Mouse (Mus musculus) liver, embryonic 12.5 days (tissue): ENCODE results near the gene Lpcat3. TPM values are rescaled to one million over a fixed set of nuclear protein-coding genes. Genes with fewer than 3 reads are reported as not detected.

Source experiments
- ATAC-seq: fragments of 200-750 bp; cut with Nextera tagmentation; 2 replicates; pipeline ENCODE4 v1.8.0; 2017; ENCODE audit warnings: moderate number of reproducible peaks, mild to moderate bottlenecking, moderate library complexity
- H3K27ac ChIP-seq: fragments of 300-500 bp; sonication (generic); 2 replicates; pipeline ENCODE4 v1.5.1; 2016; ENCODE audit warnings: mild to moderate bottlenecking
- H3K27me3 ChIP-seq: fragments of 300-500 bp; sonication (generic); replicated peaks from 2 replicates; pipeline ENCODE4 v1.6.1; 2016; ENCODE audit warnings: mild to moderate bottlenecking, moderate library complexity
- H3K36me3 ChIP-seq: fragments of 300-500 bp; sonication (generic); 2 replicates; pipeline ENCODE4 v1.6.1; 2016; ENCODE audit warnings: mild to moderate bottlenecking, moderate library complexity
- H3K4me1 ChIP-seq: fragments of 300-500 bp; sonication (generic); 2 replicates; pipeline ENCODE4 v1.6.1; 2016
- H3K4me2 ChIP-seq: fragments of 300-500 bp; sonication (generic); 2 replicates; pipeline ENCODE4 v1.6.1; 2016; ENCODE audit warnings: mild to moderate bottlenecking, moderate library complexity
- H3K4me3 ChIP-seq: fragments of 300-500 bp; sonication (generic); 2 replicates; pipeline ENCODE4 v1.5.1; 2016; ENCODE audit warnings: mild to moderate bottlenecking, moderate library complexity
- H3K9ac ChIP-seq: fragments of 300-500 bp; sonication (generic); 2 replicates; pipeline ENCODE4 v1.6.1; 2016; ENCODE audit warnings: mild to moderate bottlenecking, moderate library complexity
- H3K9me3 ChIP-seq: fragments of 300-500 bp; sonication (generic); replicated peaks from 2 replicates; pipeline ENCODE4 v1.6.1; 2016; ENCODE audit warnings: mild to moderate bottlenecking, moderate library complexity
- WGBS: fragments of 180-500 bp; shearing (Covaris S2); methylation state at CpG from one replicate; pipeline ENCODE4 v1.1.7; 2016; ENCODE audit not compliant: insufficient replicate concordance; 5-methylcytosine and 5-hydroxymethylcytosine counted together
- polyA plus RNA-seq: library from polyadenylated mRNA; unstranded; fragments of >200 nt; fragmentation: Nextera tagmentation; extraction: Ambion mirVana; gene quantifications from 2 replicates; pipeline ENCODE4 v1.2.1, GENCODE M21; 2016

The Lpcat3 gene
- polyA plus RNA-seq, 1 experiment from 2014 or later, result 67.1 TPM

DNA sequence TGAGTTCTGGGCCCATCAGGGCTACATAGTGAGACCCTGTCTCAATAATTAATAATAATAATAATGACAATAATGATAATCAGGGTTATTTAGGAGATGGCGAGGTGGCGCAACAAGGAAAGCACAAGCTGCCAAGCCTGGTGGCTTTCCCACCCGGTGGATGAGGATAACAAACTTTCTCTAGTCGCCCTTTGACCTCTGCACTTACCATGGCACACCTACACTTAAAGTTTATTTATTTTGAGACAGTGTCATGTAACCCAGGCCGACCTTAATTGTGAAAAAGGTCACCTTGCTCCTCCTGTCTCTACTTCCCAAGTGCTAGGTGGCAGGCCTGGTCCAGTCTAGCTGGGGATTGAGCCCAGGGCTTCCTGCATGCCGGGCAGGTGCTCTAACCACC lies 35.9 kb downstream of the Lpcat3 start:
- Histone ChIP-seq H3K36me3 (peaks cover 78% of the 10 kb centered on the region), H3K9me3 (no peaks in the 10 kb centered on the region), H3K27ac (no peak overlapping the region), H3K4me3 (no peak overlapping the region), H3K4me1 (peaks cover 19% of the 10 kb centered on the region), H3K4me2 (no peak overlapping the region), H3K27me3 (no peaks in the 10 kb centered on the region), H3K9ac (no peak overlapping the region)
- ATAC-seq, result no peak
- 85% methylated on average over 6 of the region's 6 CpGs for WGBS

DNA sequence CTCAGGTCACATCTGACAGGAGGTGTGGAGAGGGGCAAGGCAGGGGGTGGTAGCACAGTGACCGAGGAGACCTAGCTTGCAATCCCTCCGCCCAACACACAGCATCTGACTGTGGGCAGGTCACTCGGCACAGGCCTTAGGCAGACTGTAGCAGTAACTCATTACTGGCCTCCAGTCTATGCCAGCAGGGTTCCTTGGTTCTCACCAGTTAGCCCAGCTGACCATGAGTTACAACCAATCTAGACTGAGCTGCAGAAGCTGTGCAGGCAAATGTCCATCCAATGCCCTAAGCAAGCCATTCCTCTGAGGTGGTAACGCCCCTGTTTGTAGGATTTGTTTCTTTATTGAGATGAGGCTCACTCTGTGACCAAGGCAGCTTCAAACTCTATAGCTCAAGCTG lies 36.5 kb downstream of the Lpcat3 start:
- Histone ChIP-seq H3K27ac (no peak overlapping the region; the same call in 1 of the 2 replicates), H3K36me3 (peaks cover 83% of the 10 kb centered on the region), H3K4me2 (no peak overlapping the region), H3K27me3 (no peaks in the 10 kb centered on the region), H3K9me3 (no peaks in the 10 kb centered on the region), H3K4me3 (no peak overlapping the region), H3K9ac (no peak overlapping the region), H3K4me1 (peaks cover 13% of the 10 kb centered on the region)
- 76% methylated on average over 4 of the region's 4 CpGs for WGBS
- no peak for ATAC-seq

DNA sequence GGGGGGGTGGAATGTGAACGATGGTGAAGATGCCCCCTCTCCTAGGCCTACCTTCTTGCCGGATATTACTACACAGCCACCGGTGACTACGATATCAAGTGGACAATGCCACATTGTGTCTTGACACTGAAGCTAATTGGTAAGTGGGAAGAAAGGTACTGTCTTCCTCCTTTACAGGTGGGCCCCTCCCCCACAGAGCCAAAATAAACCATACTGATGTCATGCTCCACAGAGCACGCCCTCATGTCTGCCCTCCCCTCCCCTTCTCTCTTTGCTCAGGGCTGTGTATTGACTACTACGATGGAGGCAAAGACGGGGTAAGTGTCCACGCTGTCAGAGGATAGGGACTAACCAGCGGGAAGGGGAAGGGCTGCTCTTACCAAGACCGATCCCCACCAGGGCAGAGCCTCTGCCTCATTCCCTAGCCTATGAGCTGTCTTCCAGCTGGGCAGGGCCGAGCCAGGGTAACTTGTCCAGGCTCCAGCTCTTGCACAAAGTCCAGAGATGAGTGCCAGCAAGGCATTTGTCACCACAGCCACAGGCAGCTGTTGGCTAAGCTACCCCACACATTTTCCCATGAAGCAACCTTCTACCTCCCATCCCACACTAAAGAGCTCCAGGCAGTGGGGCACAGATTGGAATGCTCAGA lies 37.3 kb downstream of the Lpcat3 start:
- Histone ChIP-seq H3K27ac (no peak overlapping the region; the same call in 1 of the 2 replicates), H3K9ac (no peak overlapping the region)
- 0 out of 2 replicates have a peak, but pooled peaks have one; percentile 5 for ATAC-seq

DNA sequence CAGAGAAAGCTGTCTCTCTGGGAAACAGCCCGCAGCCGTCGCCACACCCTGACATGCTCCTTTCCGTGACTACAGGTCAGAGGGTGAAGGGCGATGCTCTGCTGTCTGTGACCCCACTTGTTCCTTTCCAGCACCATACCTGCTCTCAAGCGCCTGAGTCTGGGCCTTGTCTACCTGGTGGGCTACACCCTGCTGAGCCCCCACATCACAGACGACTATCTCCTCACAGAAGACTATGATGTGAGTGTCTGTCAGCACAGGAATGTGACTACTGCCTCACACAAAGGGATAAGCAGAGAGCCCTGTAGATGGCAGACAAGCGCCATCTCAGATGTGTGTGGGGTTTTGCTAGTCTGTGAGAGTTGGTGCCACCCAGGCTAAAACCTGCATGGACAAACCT lies 38.5 kb downstream of the Lpcat3 start:
- Histone ChIP-seq H3K4me3 (no peak overlapping the region), H3K27ac (no peak overlapping the region), H3K36me3 (peaks cover 88% of the 10 kb centered on the region), H3K27me3 (no peaks in the 10 kb centered on the region), H3K9ac (no peak overlapping the region), H3K4me1 (peaks cover 8% of the 10 kb centered on the region), H3K4me2 (no peak overlapping the region), H3K9me3 (no peaks in the 10 kb centered on the region)
- ATAC-seq, result no peak
- 79% methylated on average over 8 of the region's 8 CpGs for whole genome bisulfite sequencing

More for the DNA sequence above, 37.3 kb downstream of the Lpcat3 start:
- no peaks in the 10 kb centered on the region for H3K27me3 ChIP-seq
- peaks cover 85% of the 10 kb centered on the region for H3K36me3 ChIP-seq
- peaks cover 8% of the 10 kb centered on the region for H3K4me1 ChIP-seq
- no peak overlapping the region for H3K4me3 ChIP-seq
- no peaks in the 10 kb centered on the region for H3K9me3 ChIP-seq
- WGBS, result 73% methylated on average over 11 of the region's 11 CpGs
- H3K4me2 ChIP-seq, result no peak overlapping the region

DNA sequence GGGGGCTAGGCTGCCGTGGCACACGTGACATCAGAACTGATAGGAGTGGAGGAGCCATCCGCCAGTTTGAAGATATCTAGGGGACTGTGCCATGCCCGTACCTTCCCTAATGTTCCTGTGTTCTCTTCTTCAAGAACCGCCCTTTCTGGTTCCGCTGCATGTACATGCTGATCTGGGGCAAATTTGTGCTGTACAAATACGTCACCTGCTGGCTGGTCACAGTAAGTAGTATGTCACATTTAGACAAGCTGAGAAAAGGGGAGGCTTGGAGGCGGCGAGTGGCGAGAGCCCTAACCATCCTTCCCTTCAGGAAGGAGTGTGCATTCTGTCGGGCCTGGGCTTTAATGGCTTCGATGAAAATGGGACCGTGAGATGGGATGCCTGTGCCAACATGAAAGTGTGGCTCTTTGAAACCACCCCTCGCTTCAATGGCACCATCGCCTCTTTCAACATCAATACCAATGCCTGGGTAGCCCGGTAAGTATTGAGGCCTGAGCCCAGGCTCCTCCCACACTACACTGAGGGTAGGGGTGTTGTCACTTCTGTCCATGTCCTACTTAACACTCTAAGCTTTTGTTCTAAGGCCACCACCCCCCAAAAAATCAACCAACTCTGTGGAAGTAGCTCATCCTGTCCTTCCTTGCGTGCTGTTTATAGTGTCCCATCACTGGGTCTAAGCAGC lies 39.4 kb downstream of the Lpcat3 start:
- no peak; the same call in 1 of the 2 replicates for ATAC-seq
- Histone ChIP-seq H3K4me3 (no peak overlapping the region), H3K27me3 (no peaks in the 10 kb centered on the region), H3K9ac (no peak overlapping the region), H3K4me2 (no peak overlapping the region), H3K4me1 (peaks cover 9% of the 10 kb centered on the region), H3K9me3 (no peaks in the 10 kb centered on the region), H3K36me3 (peaks cover 97% of the 10 kb centered on the region), H3K27ac (no peak overlapping the region)
- WGBS, result 84% methylated on average over 17 of the region's 17 CpGs

DNA sequence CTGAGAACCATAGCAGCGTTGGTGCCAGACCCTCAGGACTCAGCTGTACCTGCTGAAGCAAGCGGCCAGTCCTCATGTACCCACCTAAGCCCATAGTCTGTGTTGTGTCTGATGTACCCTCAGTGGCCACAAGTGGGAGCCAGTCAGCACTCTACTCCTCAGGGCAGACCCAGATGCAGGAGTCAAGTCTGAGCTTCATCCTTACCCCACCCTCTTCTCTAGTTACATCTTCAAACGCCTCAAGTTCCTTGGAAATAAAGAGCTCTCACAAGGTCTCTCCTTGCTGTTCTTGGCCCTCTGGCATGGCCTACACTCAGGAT lies 39.9 kb downstream of the Lpcat3 start:
- no peak overlapping the region for H3K9ac ChIP-seq
- ATAC-seq, result peak; percentile 61
- H3K4me3 ChIP-seq, result no peak overlapping the region
- peaks cover 100% of the 10 kb centered on the region for H3K36me3 ChIP-seq
- H3K27me3 ChIP-seq, result no peaks in the 10 kb centered on the region
- 53% methylated on average over 3 of the region's 3 CpGs for WGBS
- peaks cover 14% of the 10 kb centered on the region for H3K4me1 ChIP-seq
- H3K27ac ChIP-seq, result no peak overlapping the region
- no peaks in the 10 kb centered on the region for H3K9me3 ChIP-seq
- H3K4me2 ChIP-seq, result no peak overlapping the region

DNA sequence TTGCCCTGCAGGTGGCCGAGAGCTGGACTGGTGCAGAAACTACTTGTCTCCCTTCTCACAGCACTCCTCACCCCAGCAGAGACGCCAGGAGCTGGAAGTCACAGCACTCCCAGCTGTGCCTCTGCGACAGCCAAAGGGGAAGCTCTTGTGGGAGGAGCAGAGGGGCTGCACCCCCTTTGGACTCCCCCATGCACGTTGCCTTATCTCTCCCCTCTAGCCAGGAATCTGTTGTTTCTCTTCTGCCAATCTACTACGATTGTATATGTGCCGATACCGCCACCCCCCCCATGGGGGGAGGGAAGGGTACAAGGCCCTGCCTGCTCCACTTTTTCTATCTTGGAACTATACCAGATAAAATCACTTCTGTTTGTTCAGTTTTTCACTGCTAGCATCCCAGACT lies 41.0 kb downstream of the Lpcat3 start:
- Histone ChIP-seq H3K27ac (0 out of 2 replicates have a peak overlapping the region, but pooled peaks have one; percentile 45), H3K4me2 (no peak overlapping the region), H3K36me3 (peaks cover 100% of the 10 kb centered on the region), H3K4me3 (no peak overlapping the region), H3K27me3 (no peaks in the 10 kb centered on the region), H3K9me3 (no peaks in the 10 kb centered on the region), H3K9ac (no peak overlapping the region), H3K4me1 (peaks cover 19% of the 10 kb centered on the region)
- whole genome bisulfite sequencing, result 50% methylated on average over 7 of the region's 7 CpGs
- ATAC-seq, result no peak

DNA sequence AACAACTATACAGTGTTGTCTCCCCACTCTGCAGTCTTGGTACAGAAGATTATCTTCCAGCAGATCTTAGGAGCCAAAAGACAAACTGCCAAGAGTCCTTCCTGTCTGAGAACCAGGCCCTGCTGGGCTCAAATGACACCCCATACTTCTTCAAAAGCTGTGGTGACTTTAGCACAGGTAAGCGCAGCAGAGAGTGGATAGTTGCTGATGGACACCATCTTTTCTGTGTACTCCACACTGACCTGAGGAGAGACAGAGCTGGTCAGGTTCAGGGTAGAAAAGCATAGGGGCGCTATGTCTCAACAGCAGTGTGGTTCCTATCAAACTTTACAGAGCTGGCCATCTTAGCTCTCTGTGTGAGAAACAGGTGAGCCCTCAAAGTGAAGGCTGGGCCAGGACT lies 41.6 kb downstream of the Lpcat3 start:
- no peaks in the 10 kb centered on the region for H3K9me3 ChIP-seq
- WGBS, result 83% methylated on average over 2 of the region's 2 CpGs
- H3K27me3 ChIP-seq, result no peaks in the 10 kb centered on the region
- H3K4me1 ChIP-seq, result peaks cover 25% of the 10 kb centered on the region
- no peak overlapping the region for H3K4me3 ChIP-seq
- peaks cover 99% of the 10 kb centered on the region for H3K36me3 ChIP-seq
- H3K9ac ChIP-seq, result no peak overlapping the region
- no peak overlapping the region for H3K27ac ChIP-seq
- H3K4me2 ChIP-seq, result no peak overlapping the region
- no peak for ATAC-seq

DNA sequence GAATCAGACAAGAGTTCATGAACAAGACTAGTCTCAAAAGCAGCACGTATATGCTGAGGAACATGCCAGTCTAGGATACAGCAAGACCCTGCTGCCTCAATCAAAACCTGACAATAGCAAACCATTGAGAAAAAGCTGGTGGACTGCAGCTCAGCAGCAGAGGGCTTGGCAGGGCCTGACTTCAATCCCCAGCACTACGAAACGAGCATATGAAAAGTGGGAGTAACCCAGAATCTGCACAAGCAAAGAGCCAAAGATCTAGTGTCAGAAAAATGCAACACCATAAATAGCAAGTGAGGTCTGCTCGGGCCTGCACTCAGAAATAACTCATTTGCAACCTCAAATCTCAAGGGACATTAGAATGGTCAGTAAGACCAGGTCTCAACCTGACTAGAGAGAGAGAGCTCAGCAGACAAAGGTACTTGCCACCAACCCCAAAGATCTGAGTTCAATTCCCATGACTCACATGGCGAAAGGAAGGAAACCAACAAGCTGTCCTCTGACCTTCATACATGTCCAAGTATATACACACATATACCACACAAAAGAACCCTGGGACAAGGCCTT lies 43.3 kb downstream of the Lpcat3 start:
- Histone ChIP-seq H3K4me2 (no peak overlapping the region), H3K4me1 (peaks cover 34% of the 10 kb centered on the region), H3K27me3 (no peaks in the 10 kb centered on the region), H3K27ac (no peak overlapping the region), H3K9ac (no peak overlapping the region), H3K36me3 (peaks cover 93% of the 10 kb centered on the region), H3K4me3 (no peak overlapping the region), H3K9me3 (no peaks in the 10 kb centered on the region)
- ATAC-seq, result no peak
- WGBS, result 81% methylated on average over 5 of the region's 5 CpGs

DNA sequence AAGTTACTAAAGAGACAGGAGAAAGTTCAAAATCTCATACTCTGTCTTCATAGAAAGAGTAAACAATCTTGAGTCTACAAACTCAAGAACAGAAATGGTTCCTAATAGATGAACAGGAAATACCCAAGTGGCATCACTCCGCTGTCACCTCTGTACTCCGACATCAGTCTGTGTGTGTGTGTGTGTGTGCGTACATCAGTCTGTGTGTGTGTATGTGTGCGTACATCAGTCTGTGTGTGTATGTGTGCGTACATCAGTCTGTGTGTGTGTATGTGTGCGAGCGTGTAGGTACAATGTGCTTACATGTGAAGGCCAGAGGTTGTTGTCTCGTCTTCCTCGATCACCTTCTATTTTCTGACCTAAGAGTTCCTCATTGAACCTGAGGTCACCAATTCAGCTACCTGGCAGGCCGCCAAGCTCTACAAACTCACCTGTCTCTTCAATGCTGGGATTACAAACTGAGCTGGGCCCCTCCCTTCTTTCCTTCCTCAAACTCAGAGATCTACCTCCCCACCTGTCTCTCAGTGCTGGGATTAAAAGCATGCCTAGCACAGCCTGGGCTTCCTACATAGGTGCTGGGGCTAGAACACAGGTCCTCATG lies 45.6 kb downstream of the Lpcat3 start:
- 94% methylated on average over 10 of the region's 10 CpGs for WGBS
- Histone ChIP-seq H3K9me3 (no peaks in the 10 kb centered on the region), H3K4me1 (peaks cover 45% of the 10 kb centered on the region), H3K27me3 (no peaks in the 10 kb centered on the region), H3K4me3 (no peak overlapping the region), H3K27ac (no peak overlapping the region), H3K9ac (no peak overlapping the region), H3K4me2 (no peak overlapping the region), H3K36me3 (peaks cover 74% of the 10 kb centered on the region)
- no peak for ATAC-seq

DNA sequence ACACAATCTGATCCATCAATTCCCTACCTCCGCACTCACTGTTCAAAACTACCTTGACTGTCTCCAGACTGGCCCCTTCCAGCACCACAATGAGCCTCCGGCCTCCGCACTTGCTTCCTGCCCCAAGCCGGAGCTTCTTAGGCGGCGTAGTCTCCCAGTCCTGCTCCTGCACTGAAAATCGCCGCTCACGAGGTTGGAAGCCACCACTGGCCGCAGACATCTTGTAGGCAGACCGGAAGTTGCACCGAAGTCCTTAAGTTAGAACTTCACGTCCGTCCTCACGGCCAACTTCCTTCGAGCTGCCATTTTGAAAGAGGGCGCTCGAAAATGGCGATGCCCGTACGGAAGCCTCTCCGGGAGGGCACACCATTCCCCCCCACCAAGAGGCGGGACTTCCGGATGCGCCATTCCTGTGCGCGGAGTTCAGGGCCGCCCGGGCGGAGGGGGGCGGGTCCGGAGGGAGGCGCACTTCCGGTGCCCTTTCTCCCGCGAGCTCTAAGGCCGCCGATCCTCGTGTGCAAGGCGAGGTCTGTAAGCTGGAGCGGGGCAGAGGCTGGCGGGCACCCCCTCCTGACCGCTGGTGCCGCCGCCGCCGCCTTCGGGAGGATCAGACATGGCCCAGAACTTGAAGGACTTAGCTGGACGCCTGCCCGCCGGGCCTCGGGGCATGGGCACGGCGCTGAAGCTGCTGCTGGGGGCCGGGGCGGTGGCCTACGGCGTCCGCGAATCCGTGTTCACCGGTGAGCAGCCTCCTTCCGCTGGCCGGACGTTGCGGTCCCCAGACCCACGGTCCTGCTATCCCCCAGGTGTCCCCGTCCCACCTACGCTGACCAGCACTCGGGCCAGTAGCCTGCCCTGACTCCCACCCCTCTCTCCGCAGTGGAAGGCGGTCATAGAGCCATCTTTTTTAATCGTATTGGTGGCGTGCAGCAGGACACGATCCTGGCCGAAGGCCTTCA lies 49.3 kb downstream of the Lpcat3 start, which contains the start of the genes Emg1 and Phb2:
Emg1 (minus strand) TSS at position 355 of the 959 bp plus-strand sequence.
Phb2 (plus strand) TSS at position 513 of the 959 bp plus-strand sequence.
- Histone ChIP-seq H3K4me1 (peaks cover 71% of the 10 kb centered on the region), H3K9me3 (no peaks in the 10 kb centered on the region), H3K4me3 (peak within 1 kb of the TSS; percentile 89), H3K4me2 (peak within 1 kb of the TSS; percentile 95), H3K27me3 (no peaks in the 10 kb centered on the region), H3K36me3 (peaks cover 74% of the 10 kb centered on the region), H3K27ac (peak within 1 kb of the TSS; percentile 89), H3K9ac (peak within 1 kb of the TSS; percentile 88)
- WGBS, result under 1% methylated on average over 74 of the region's 76 CpGs
- peak; percentile 97 for ATAC-seq
